Mouse (Mus musculus) embryo, embryonic 11 days (tissue): ENCODE results near the gene Bhlhe40.

Experiments used
- DNase-seq: peaks from one replicate; pipeline ENCODE4 v3.0.0-alpha.2; 2015

Gene Bhlhe40

GRCm38 (mm10) chr6:108660206-108660877, at the start of gene Bhlhe40:
TSS of gene Bhlhe40 (plus strand) at chr6:108660629.
- peak; percentile 81 for DNase-seq

- DNase-seq = no peak
Measured at GRCm38 (mm10) chr6:108611663-108612062, 48.8 kb upstream of the Bhlhe40 start.

GRCm38 (mm10) chr6:108618025-108618424, 42.4 kb upstream of the Bhlhe40 start:
- DNase-seq = no peak

- no peak for DNase-seq
Measured at GRCm38 (mm10) chr6:108623028-108623565, 37.3 kb upstream of the Bhlhe40 start.

DNA sequence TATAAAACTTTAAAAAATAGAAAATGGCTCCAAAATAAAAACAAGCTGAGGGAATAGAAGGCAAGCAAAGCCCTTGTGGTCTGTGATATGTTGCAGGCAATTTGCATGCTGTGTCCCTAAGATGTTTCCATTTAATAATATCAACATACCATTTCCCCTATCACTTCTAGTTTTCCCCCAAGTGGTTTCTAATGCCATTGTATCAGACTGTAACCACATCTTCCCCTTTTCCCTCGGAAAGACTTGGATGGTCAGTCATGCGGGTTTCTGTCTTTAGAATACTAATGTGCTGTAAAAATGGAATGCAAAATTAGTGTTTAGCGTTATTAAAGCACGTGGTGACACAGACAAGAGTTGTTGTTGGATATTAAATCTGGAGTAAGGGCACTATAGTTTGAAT, 35.5 kb upstream of the Bhlhe40 start:
- no peak for DNase-seq

GRCm38 (mm10) chr6:108630701-108631100, 29.7 kb upstream of the Bhlhe40 start:
- DNase-seq = no peak

GRCm38 (mm10) chr6:108638157-108638833, 22.1 kb upstream of the Bhlhe40 start:
- DNase-seq = no peak

- DNase-seq = no peak
Measured at GRCm38 (mm10) chr6:108642020-108642419, 18.4 kb upstream of the Bhlhe40 start.

- DNase-seq = no peak
Measured at GRCm38 (mm10) chr6:108643035-108643434, 17.4 kb upstream of the Bhlhe40 start.

DNA sequence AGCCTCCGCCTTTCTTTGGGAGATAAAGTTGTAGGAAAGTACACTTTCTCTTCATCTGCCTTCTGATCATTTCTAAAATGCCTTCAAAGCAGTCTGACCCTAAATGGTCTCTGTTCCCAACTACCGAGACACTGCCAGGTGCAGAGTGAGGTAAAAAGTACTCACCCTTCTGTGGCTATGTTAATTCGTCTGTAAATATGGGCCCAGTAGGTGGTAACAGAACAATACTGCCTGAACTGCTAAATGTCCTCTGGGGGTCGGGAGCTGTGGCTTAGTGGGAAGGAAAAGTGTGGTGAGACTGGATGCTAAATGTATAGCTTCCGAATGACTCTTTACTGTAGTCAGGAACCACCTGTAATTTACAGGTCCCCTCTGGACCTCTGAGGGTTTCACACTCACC, 16.1 kb upstream of the Bhlhe40 start:
- no peak for DNase-seq

DNA sequence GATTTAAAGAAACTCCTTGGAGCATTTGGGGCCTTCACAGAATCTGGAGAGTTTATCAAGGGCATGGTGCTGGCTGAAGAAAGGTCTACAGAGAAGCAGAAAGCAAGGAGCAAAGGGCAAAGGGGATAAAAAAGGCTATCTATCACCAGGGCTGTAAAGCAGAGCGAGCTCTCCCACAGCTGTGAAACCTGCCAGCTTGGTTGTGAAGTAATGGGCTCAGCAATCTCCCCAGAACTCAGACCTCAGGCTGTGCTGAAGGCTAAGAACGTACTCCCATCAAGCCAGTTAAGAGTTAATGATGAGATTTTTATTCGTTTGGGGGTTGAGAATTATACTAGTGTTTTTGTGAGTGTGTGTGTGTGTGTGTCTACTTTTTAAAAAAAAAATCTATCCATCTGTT, 13.3 kb upstream of the Bhlhe40 start:
- no peak for DNase-seq

GRCm38 (mm10) chr6:108648072-108648471, 12.4 kb upstream of the Bhlhe40 start:
- DNase-seq = no peak

GRCm38 (mm10) chr6:108655861-108656260, 4.6 kb upstream of the Bhlhe40 start:
- DNase-seq = peak; percentile 39

- DNase-seq = peak; percentile 26
Measured at GRCm38 (mm10) chr6:108658051-108658415, 2.4 kb upstream of the Bhlhe40 start.

- peak; percentile 67 for DNase-seq
Measured at GRCm38 (mm10) chr6:108658416-108659201, 1.8 kb upstream of the Bhlhe40 start.

GRCm38 (mm10) chr6:108659221-108659725, 1.2 kb upstream of the Bhlhe40 start:
- peak; percentile 93 for DNase-seq

DNA sequence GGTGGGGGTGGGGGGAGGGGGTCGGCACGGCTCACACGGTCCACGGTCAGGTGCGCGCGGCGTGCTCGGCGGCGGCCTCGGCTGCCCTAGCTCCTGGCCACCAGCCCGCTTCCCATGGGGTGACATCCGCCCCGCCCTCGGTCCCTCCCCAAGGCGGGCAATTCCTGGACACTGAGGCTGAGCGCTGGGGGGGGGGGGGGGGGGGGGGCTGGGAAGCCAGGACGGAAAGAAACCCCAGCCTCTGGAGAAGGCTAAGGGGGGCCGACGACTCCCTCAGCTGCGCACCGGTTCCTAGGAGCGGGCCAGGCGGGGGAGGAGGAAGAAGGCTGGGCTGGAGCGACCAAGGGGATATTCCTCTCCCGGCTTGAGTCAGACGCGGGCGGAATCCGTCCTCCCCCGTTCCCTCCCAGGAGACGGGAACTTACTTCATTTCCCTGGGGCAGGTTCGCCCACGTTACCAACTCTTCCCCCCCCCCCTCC, 663 bp upstream of the Bhlhe40 start:
- peak; percentile 77 for DNase-seq

- DNase-seq = no peak
Measured at GRCm38 (mm10) chr6:108660878-108661389, 505 bp downstream of the Bhlhe40 start.

DNA sequence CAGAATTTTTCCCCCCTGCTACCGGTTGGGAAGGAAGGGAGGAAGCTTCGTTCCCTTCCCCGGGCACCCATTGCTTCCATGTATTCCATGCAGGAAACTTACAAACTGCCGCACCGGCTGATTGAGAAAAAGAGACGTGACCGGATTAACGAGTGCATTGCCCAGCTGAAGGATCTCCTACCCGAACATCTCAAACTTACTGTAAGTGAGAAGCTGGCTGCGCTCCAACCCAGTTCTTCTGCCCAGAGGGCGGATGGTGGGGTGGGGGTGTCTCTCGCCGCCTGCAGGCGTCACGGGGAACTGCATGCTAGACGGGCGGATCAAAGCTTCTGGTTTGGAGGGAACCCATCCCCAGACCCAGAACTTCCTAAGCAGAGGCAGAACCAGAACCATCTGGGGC, 983 bp downstream of the Bhlhe40 start:
- DNase-seq = peak; percentile 86

- DNase-seq = no peak
Measured at GRCm38 (mm10) chr6:108661890-108662289, 1.5 kb downstream of the Bhlhe40 start.

- DNase-seq = no peak
Measured at GRCm38 (mm10) chr6:108662314-108663240, 2.1 kb downstream of the Bhlhe40 start.
